Mouse (Mus musculus) thymus, postnatal 10 days (tissue): ENCODE data around the gene Crabp2.

ENCODE experiments used
- DNase-seq, 2 experiments: peaks; one replicate each; pipeline ENCODE4 v3.0.0; 2021; ENCODE audit warnings: low spot score in 2 of 2

Gene Crabp2

DNA sequence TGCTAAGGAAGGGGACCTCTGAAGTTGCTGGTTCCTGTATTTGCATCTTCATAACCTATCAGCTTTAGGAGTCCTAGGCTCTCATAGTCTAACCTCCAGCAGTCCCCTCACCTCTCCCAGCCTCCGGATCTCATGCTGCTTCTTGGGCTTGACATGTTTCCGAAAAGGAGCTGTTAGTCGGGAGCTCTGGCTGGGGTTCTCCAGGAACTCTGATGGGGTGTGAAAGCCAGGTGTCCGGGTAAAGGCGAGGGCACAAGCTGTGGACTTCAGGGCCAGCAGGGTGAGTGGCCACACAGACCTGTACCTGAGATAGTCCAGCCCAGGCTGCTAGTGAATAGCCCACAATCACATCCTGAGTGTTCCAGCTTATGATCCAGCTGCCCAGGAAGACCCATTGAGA, 21.0 kb upstream of the Crabp2 start:
- DNase-seq, result no peak

DNA sequence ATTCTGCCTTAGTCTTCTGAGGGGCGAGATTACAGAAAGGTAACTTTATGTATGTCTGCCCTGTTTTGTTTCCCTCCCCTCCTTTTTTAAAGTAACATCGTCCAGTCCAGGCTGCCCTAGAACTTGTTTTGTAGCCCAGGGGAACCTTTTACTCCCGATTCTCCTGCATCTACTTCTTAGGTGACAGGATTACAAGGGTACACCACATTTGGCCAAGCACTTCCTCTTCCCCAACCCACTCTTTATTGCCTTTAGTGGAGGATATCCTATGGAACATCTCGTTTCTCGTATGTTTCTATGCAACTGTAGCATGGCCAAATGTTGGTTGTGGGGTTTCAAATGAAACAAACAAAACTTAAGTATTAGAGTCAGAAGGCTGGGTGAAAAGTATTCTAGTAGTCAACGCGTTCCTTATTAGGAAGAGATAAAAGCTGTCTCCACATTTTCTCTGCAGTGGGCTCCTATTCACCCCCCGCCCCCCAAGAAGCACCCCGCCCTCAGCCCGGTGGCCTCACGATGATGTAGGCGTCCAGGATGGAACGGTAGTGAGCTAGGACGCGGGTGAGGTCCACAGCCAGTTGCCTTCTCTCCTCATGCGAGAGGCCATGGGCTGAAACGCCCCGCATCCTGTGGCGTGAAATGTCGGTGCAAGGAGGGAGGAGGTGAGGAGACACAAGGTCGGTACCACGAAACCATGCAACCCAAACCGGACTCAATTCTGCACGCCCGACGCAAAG, 19.0 kb upstream of the Crabp2 start:
- DNase-seq, result no peak

DNA sequence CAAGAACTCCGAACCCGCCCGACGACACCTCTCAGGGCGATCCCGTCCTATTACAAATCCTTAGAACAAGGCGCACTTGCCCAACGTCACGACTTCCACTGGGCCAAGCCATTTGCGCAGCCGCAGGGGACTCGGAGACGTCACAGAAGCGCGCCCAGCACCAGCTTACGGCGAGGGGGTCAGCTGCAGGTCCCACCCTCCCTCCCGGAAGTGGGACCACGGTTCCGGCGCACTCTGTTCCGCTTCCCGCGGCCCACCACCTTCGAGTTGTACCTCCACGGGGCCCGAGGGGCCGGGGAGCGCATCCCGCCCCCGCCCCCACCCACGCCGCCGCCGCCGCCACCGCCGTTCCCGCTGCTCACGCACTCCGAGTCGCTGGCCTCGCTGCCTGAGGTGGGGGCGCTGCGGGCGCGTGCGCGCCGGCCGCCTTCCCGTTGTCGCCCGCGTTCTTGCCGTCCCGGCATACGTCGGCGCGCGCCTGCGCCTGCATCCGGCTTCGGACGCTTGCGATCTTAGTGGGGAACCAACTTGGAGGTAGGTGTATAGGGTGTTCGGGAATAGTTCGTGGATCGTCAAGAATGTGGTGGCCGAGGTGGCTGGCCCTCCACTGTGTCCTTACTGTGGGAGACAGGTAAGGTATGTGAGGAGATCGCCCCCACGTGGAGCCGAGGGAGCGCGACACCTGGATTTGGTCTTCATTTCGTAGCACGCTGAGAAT, 18.2 kb upstream of the Crabp2 start, which contains the start of the genes Isg20l2 and Rrnad1:
Gene Isg20l2, plus strand, starts transcription at position 237 of the 718 bp plus-strand sequence.
Gene Rrnad1, minus strand, starts transcription at position 640 of the 718 bp plus-strand sequence.
- DNase-seq, result peak; percentile 93 to 95

DNA sequence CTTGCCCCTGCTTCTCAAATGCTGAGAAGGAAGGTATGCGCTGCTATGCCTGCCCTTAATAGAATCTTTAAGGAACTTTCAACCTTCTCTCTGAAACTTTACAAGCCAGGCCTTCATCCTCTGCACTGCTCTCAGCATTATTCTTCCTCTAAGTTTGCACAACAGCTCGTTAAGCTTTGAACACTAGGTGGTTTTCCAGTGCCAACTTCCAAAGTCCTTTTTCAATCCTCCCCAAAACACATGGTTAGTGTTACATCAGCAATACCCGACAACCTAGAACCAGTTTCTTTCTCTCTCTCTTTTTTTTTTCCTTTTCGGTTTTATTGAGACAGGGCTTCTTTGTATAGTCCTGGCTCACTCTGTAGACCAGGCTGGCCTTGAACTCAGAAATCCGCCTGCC, 14.4 kb upstream of the Crabp2 start:
- no peak for DNase-seq

GRCm38 (mm10) chr3:87934501-87934900, 14.0 kb upstream of the Crabp2 start:
- DNase-seq, result no peak

DNA sequence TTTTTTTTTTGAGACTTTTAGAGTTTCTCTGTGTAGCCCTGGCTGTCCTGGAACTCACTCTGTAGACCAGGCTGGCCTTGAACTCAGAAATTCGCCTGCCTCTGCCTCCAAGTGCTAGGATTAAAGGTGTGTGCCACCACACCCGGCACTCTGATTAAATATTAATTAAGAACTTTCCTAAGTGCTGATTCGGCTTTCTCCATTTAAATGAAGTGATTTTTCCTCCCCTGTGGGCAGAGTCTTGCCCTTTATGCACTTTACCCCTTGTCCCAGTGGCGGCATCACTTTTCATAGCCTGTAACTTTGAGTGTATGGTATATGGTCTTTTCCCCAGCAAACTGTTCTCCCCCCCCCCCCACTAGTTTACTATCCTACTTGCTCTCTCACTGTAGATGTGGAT, 13.3 kb upstream of the Crabp2 start:
- DNase-seq, result no peak

DNA sequence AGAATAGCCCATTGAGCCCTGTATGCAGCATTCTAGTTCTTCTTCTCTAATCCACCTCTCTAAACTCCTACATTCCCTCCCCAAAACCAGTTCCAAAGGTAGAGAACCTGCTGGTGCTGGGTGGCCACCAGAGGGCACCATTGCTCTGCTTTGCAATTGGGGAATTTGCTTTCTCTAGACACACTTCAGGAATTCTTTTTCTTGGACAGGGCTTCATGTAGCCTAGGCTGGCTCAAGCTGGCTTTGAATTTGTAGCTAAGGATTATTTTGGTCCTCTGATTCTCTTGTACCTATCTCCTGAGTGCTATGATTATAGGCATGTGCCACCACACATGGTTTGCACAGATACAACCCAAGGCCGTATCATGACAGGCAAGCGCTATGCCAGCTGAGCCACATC, 12.7 kb upstream of the Crabp2 start:
- DNase-seq, result peak in 1 of 2 experiments; percentile 80

DNA sequence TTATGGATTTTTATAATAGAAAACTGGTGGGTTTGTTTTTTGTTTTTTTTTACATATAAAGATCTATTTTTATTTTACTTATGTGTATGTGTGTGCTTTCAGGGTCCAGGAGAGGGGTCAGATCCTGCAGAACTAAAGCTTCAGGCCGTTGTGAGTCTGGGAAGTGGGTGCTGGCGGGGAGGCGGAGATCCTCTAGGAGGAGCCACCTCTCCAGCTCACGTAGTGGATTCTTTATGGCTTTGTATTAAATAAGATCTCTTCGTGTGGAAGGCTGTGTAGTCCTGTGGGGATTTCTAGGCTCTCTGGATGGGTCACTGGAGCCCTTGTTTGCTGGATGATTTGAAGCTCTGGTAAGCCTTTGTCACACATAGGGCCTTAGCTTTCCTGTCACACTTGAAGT, 7.9 kb upstream of the Crabp2 start:
- DNase-seq, result no peak

GRCm38 (mm10) chr3:87942471-87942870, 6.0 kb upstream of the Crabp2 start:
- DNase-seq, result no peak

- DNase-seq, result no peak
These were observed 4.9 kb upstream of the Crabp2 start for GRCm38 (mm10) chr3:87943586-87943985.

DNA sequence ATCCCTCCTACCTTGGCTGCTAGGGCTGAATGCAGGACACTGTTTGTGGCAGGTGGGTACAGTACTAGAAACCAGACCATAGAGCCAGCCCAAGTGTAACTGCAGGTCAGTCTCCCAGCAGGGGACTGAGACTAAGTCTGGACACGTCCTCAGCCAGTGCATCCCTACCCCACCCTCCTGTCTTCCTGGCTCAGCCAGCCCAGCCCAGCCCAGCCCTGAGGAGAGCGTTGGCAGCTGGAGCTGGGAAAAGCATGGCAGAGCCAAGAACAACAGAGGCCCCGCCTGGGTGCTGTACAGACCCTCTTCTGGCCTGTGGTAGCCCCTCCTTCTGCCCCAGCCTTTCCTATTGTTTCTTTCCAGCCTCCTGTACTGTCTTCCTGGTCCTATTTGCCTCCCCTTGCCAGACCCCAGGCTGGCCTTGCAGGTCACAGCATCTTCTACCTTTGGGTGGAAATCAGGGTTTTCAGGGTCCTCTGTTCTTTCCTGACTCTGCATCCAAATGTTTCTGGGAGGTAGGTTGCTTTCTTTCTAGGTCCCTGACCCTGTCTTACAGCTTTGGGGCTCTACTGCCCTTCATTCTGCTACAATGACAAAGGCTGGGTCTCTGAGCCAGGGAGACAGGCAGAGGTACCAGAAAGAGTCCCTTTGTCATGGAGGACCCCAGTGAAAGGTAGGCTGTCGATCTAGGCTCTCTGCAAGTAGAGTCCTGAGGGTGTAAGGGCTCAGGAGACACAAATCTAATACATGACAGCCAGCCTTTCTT, 3.4 kb upstream of the Crabp2 start:
- DNase-seq, result no peak

GRCm38 (mm10) chr3:87945781-87946540, 2.5 kb upstream of the Crabp2 start:
- DNase-seq, result no peak

DNA sequence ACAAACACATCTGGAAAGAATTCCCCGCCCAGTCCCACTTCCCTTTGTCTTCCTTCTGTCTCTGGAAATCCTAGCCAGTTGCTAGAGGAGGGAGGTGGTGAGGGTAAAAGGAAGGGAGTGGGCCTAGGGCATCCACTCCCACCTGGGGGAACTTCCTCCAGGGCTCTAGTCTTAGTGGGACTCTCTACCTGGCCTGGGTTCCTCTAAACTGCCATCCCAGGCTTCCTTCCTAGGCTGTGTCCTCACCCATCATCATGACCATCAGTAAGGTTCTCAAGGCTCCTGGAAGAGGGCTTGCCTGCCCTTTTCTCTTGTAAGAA, 2.0 kb upstream of the Crabp2 start:
- no peak for DNase-seq

DNA sequence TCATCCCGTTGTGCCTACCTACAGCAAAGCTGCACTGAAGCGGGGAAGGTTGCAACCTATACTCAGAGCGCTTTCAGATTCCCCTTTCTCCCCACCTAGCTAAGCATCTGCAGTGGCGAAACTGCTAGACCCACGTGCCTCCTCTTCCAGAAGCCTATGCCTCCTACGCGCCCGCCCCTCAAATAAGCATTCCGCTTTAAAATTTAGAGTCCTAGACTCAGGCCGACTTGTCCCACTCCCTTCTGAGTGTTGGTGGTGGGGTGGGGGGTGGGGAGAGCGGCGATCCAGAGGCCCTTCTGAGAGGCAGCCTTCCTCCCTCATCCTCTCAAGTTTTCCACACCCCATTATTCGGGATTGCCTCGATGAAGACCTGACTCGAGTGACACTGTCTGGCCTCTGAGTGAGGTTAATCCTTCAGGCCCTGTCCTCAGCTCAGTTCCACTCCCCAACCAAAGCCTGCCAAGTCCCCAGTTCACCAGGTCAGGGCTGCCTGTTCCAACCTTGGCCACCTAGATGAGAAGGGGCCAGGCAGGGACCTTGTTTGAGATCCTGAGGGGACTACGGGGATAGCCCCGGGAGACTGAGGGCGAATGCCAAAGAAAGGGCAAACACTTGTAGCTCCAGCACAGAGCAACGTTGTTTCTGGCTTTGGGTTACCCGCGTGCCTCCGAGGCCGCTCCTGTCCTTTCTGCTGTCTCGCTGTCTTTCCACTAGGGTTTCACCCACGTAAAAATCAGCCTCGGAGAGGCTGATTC, 1.2 kb upstream of the Crabp2 start:
- no peak for DNase-seq

- DNase-seq, result no peak
These were observed 661 bp upstream of the Crabp2 start for GRCm38 (mm10) chr3:87947811-87948199.

DNA sequence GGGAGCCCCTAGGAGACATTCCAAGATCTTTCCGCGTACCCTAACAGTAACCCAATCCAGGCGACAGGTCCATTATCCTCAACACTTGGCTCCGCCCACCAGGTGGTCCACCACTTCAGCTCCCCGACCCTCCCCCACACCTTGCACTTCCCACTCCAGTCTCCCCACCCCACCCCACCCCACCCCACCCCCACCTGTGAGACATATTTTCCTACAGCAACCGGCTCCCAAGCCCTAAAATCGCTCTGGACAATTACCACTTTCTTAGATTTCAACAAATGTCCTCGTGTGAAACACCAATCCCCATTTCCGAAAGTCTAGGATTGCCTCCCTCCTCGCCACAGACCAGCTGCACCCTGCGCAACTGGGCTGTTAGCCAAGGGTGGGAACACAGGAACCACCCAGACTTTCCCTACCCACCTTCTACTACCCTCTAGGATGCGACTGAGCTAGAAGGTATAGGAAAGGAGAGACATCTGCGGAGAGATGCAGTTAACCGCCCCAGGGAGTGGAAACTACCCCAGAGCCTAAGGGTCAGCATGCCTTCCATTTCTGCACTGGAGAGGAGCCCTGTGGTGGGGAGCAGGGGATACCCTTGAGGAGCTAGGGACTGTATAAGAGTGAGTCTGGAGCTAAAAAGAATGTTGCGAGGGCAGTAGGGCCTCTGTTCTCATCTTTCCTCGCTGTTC, 944 bp downstream of the Crabp2 start:
- no peak for DNase-seq

- DNase-seq, result no peak
These were observed 1.6 kb downstream of the Crabp2 start for GRCm38 (mm10) chr3:87949955-87950515.

DNA sequence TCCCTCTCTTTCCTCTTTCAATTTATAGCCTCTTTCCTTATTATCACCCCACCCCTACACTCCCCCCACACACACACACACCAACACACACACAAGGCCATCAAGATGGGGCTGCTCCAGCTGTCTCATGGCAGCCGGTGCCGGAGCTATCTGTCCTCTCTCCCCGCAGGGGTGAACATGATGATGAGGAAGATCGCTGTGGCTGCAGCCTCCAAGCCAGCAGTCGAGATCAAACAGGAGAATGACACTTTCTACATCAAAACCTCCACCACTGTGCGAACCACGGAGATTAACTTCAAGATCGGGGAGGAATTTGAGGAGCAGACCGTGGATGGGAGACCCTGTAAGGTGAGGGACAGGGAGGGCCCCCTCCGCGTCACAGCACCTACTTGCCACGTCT, 3.5 kb downstream of the Crabp2 start:
- no peak for DNase-seq

DNA sequence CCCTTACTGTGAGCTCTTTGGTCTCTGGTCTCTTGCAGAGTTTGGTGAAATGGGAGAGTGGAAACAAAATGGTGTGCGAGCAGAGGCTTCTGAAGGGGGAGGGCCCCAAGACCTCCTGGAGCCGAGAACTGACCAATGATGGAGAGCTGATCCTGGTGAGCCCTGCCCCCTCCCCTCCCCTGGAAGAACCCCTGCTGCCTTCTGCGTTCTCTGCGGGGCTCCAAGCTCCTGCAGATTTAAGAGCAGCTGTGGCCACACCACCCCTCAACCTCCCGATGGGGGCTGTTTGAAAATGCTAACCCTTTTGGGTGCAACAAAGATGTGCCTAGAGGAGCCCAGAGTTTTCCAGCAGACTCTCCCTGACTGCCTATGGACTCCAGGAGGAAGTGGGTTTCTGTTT, 4.0 kb downstream of the Crabp2 start:
- no peak for DNase-seq

GRCm38 (mm10) chr3:87958056-87958455, 9.6 kb downstream of the Crabp2 start:
- DNase-seq, result no peak
